Mouse (Mus musculus): ENCODE results near the gene B4galnt1. TPM values are rescaled to one million over a fixed set of nuclear protein-coding genes. Genes with fewer than 3 reads are reported as not detected.
A peak's percentile ranks its signal among the peaks of the same experiment; 100 is the strongest.

B4galnt1 gene
- polyA plus RNA-seq, 1 experiment from 2014 or later: 30.2 TPM

DNA sequence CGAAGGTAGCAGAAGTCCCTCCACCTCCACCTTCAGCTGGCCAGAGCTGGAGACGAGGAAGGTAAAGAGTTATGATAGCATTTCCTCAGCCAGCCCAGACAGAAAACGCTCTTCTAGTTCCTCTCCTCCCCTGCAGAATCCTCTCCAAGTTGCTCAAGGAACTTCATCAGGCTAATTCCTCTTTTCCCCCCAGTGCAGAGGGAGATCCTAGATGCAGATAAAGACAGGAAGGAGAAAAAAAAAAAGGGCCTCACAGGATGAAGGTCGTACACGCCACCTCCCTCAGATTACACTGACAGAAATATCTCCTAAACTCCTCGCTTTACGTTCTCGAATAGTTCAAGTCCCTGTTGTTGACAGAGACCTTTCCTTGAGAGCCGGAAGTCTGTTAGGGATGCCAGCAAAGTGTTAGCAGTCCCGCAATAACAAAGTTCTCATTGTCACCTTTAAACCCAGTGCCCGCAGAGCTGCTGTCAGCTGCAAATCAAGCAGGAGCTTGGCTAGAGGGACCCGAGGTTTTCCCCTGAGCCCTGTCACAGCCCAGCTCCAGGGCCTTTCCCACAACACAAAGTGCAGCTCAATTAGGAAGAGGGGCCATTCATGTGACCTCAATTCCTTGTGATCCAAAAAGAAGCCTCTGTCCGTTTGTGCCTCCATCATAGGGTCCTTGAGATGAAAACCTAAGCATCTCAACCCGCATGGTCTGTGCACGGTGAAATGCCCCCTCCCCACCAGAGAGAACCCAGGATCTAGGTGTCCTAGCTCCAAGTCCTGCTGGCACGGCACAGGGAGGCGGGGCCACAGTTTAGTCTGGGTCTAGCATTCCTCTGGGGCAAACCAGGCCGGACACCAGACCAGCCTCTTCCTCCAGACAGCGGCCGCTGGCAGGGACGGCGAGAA lies 29.7 kb downstream of the B4galnt1 start:
- H3K4me3 ChIP-seq (replicated peaks): peak overlapping the region; percentile 92
- peak; percentile 37; the same call in 1 of the 2 replicates for ATAC-seq
- 25% methylated on average over 22 of the region's 22 CpGs for WGBS
- H3K36me3 ChIP-seq: peaks cover 45% of the 10 kb centered on the region
- H3K9me3 ChIP-seq: no peaks in the 10 kb centered on the region
- H3K27me3 ChIP-seq: no peaks in the 10 kb centered on the region
- peaks cover 41% of the 10 kb centered on the region for H3K4me1 ChIP-seq (replicated peaks)
- H3K4me2 ChIP-seq (replicated peaks): peak overlapping the region; percentile 79
- peak overlapping the region; percentile 96 for H3K9ac ChIP-seq (replicated peaks)
- peak overlapping the region; percentile 91 for H3K27ac ChIP-seq

DNA sequence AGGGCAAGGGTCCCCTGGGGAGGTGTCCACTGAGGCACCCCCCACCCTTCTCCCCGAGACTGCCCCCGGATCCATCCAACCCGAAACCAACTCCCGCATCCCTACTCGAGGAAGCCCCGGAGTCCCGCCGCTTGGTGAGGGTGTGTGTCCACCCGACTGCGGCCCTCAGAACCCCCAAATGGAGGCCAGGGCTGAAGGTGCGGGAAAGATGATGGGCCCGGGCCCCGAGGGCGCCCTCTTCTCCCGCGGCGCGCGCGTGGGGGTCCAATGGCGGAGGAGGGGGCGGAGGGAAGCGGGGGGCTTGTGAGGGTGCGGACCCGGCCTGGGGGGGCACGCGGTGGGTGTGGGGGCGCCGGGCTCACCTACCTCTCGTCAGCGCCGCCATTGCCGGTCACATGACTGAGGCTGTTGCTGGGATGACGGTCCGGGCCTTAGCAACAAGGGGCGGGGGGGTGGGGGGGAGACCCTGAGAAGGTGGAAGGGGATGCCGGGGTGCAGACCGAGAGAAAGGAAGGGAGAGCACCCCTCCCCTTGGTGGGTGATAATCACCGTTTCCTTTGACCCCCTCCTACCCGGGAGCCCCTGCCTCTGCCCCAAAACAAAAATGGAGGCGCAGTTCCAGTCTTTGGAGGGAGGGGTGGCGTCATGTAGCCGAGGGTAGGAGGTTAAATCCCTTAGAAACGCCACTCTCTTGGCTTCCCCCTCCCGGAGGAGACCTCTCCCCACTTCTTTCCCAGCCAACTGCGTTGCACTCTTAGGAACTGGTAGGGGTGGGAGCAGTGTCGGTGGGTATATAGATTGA lies 30.5 kb downstream of the B4galnt1 start, which contains the start of gene Dtx3:
Gene Dtx3 (minus strand): TSS at position 401 of the 802 bp plus-strand sequence.
- no peaks in the 10 kb centered on the region for H3K9me3 ChIP-seq
- H3K4me1 ChIP-seq (replicated peaks): peaks cover 33% of the 10 kb centered on the region
- peak within 1 kb of the TSS; percentile 92 for H3K4me3 ChIP-seq (replicated peaks)
- peak within 1 kb of the TSS; percentile 79 for H3K4me2 ChIP-seq (replicated peaks)
- H3K9ac ChIP-seq (replicated peaks): peak within 1 kb of the TSS; percentile 96
- H3K36me3 ChIP-seq: peaks cover 53% of the 10 kb centered on the region
- H3K27ac ChIP-seq: peak within 1 kb of the TSS; percentile 91
- ATAC-seq: peak; percentile 70
- 0% methylated on average over 35 of the region's 47 CpGs for WGBS
- H3K27me3 ChIP-seq: no peaks in the 10 kb centered on the region

DNA sequence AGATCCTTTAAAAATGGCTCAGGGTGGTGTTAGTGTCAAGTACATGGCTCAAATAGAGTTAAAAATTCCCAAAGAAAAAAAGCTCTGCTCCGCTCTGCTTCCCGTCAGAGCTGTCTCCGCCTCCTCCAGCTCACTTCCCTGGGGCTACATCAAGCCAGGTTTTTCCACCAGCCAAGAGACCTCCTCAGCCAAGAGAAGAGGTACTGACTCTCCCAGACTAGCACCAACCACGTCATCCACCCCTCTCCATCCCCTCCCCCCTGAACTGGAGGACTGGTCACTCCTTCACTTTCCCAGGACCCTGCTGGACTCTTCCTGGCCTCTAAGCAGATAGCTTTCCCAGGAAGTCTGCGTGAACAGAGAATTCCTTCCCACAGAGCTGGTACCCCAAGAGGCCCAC lies 31.4 kb downstream of the B4galnt1 start:
- H3K27ac ChIP-seq: peak overlapping the region; percentile 91
- H3K9me3 ChIP-seq: no peaks in the 10 kb centered on the region
- ATAC-seq: peak; percentile 60
- peak overlapping the region; percentile 96 for H3K9ac ChIP-seq (replicated peaks)
- peak overlapping the region; percentile 92 for H3K4me3 ChIP-seq (replicated peaks)
- H3K4me1 ChIP-seq (replicated peaks): peaks cover 30% of the 10 kb centered on the region
- no peaks in the 10 kb centered on the region for H3K27me3 ChIP-seq
- peaks cover 51% of the 10 kb centered on the region for H3K36me3 ChIP-seq
- 6% methylated on average over 5 of the region's 5 CpGs for WGBS
- H3K4me2 ChIP-seq (replicated peaks): peak overlapping the region; percentile 79

DNA sequence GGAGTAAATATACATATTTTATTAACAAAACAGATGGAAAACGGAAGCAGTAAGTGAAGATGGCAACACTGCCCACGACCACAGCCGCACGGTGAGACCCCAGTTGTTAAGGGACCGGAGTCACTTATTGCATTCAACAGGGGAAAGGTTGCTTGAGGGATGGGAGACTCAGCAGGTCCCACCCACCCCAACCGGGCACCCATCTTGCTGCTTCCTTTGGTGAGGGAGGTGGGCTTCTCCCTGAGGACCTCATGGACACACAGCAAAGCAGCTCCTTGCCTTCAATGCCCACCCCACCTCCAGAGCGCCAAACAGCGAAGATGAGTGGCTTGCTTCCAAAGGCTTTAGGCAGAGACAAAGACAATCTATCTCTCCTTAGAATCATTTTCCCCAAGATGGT lies 32.1 kb downstream of the B4galnt1 start:
- Histone ChIP-seq H3K9me3 (no peaks in the 10 kb centered on the region), H3K4me2 (replicated peaks) (no peak overlapping the region), H3K4me3 (replicated peaks) (no peak overlapping the region), H3K27me3 (no peaks in the 10 kb centered on the region), H3K4me1 (replicated peaks) (peaks cover 30% of the 10 kb centered on the region), H3K9ac (replicated peaks) (no peak overlapping the region), H3K36me3 (peaks cover 53% of the 10 kb centered on the region), H3K27ac (no peak overlapping the region)
- ATAC-seq: no peak
- WGBS: 92% methylated on average over 8 of the region's 8 CpGs

DNA sequence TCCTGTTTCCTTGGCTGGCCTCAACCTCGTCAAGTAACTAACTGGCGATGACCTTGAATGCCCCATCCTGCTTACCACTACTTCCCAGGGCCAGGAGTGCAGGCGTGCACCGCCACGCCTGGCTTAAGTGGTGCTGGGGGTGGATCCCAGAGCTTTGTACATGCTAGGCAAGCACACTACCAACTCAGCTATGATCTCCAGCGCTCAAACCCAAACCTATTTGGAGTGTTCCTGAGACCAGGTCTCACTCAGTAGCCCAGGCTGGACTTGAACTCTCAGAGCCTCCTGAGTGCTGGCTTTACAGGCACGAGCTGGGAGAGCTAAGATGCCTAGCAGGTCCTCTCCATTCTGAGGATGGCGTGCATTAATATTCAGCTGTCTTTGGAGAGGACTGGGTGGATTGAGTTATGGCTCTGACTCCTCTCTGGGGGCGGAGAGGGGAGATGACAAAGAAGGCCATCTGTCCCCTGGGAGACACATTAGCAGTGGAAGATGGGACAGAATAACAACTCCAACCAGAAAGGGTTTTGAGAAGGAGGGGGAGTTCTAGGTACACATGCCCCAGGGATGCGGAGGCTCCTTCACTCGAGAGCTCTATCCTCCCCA lies 32.6 kb downstream of the B4galnt1 start:
- no peaks in the 10 kb centered on the region for H3K27me3 ChIP-seq
- no peak for ATAC-seq
- no peak overlapping the region for H3K4me3 ChIP-seq (replicated peaks)
- no peak overlapping the region for H3K9ac ChIP-seq (replicated peaks)
- H3K36me3 ChIP-seq: peaks cover 53% of the 10 kb centered on the region
- H3K4me1 ChIP-seq (replicated peaks): peaks cover 30% of the 10 kb centered on the region
- WGBS: 92% methylated on average over 11 of the region's 11 CpGs
- H3K27ac ChIP-seq: no peak overlapping the region
- H3K4me2 ChIP-seq (replicated peaks): no peak overlapping the region
- H3K9me3 ChIP-seq: no peaks in the 10 kb centered on the region

DNA sequence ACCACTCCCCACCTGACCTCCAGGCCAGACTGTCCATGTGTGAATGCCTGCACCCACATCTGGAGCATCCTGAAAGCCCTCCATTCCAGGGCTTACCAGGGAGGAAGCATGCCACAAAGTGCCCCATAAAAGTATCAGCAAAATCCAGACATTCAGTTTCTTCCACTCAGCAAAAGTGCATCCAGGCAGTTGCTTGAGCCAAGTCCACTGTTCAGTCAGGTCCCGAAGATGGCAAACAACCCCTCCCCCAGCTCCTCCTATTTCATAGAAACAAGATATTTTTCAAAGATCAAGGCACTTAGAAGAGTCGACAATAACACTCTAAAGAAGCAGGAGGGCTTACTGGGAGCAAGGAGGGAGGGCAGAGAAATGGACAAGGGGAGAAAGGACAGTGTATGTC lies 33.5 kb downstream of the B4galnt1 start:
- Histone ChIP-seq H3K4me3 (replicated peaks) (no peak overlapping the region), H3K9ac (replicated peaks) (no peak overlapping the region), H3K27me3 (no peaks in the 10 kb centered on the region), H3K9me3 (no peaks in the 10 kb centered on the region), H3K36me3 (peaks cover 56% of the 10 kb centered on the region), H3K4me2 (replicated peaks) (no peak overlapping the region), H3K4me1 (replicated peaks) (peaks cover 23% of the 10 kb centered on the region), H3K27ac (no peak overlapping the region)
- no peak for ATAC-seq
- WGBS: 76% methylated on average over 2 of the region's 2 CpGs

DNA sequence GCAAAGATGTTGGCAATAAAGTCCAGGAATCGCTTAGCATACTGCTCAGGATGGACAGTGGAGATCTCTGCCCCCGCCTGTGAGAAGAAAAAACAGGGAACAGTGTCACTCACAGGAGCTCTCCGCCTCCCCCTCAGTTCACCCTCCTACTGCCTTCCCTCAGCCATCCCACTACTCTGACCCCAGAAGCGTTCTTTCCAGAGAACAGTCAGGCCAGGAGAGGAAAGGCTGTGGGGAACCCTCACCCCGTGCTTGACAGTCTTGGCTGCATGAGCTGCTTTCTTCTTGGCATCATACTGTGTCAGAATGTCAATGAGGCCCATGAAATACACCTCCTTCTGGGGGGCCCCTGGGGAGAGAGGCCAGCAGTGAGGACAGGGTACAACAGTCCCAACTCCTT lies 34.0 kb downstream of the B4galnt1 start:
- no peaks in the 10 kb centered on the region for H3K27me3 ChIP-seq
- no peak overlapping the region for H3K4me2 ChIP-seq (replicated peaks)
- H3K9ac ChIP-seq (replicated peaks): no peak overlapping the region
- ATAC-seq: no peak
- H3K27ac ChIP-seq: no peak overlapping the region
- peaks cover 61% of the 10 kb centered on the region for H3K36me3 ChIP-seq
- WGBS: 77% methylated on average over 5 of the region's 5 CpGs
- no peaks in the 10 kb centered on the region for H3K9me3 ChIP-seq
- H3K4me1 ChIP-seq (replicated peaks): peaks cover 21% of the 10 kb centered on the region
- no peak overlapping the region for H3K4me3 ChIP-seq (replicated peaks)

DNA sequence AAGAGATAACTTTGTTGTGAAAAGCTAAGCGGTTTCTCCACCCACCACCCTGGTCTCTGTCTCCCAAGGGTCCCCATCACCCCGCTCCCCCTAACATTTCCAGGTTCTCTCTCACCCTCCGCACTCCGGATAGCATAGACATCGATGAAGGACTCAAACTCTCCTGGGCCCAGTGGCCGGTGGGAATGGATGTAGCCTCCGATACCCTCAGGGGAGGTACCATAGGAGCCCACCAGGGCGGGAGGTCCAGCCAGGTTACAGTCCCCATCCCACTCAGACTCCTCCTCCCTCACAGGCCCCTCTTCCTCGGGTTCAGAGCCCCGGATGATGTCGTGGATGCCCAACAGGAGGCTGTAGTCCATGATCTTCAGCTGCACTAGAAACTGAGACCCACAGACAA lies 34.4 kb downstream of the B4galnt1 start:
- Histone ChIP-seq H3K27me3 (no peaks in the 10 kb centered on the region), H3K4me2 (replicated peaks) (no peak overlapping the region), H3K9ac (replicated peaks) (no peak overlapping the region), H3K4me1 (replicated peaks) (peaks cover 17% of the 10 kb centered on the region), H3K9me3 (no peaks in the 10 kb centered on the region), H3K36me3 (peaks cover 65% of the 10 kb centered on the region), H3K4me3 (replicated peaks) (no peak overlapping the region), H3K27ac (no peak overlapping the region)
- ATAC-seq: no peak
- 86% methylated on average over 11 of the region's 11 CpGs for WGBS

DNA sequence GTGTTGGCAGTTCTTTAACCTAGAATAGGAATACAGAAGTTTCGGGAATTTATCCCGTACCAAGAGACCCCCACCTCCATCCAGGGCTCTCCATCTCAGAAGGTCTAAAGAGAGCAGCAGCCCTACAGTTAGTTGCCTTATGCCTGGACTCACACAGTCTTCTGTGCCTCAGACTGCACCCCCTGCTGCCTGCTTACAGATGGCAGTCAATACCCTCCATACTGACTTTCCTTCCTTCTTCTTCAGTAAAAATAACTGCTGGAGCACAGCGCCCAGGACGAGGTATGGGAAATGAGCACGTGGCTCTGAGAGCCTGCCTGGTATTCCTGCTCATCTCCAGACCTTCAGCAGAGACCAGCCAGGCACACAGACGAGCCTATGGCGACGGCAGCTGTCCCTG lies 35.3 kb downstream of the B4galnt1 start:
- H3K4me2 ChIP-seq (replicated peaks): no peak overlapping the region
- H3K27me3 ChIP-seq: no peaks in the 10 kb centered on the region
- 86% methylated on average over 8 of the region's 8 CpGs for WGBS
- no peak overlapping the region for H3K4me3 ChIP-seq (replicated peaks)
- no peak for ATAC-seq
- H3K9me3 ChIP-seq: no peaks in the 10 kb centered on the region
- peaks cover 73% of the 10 kb centered on the region for H3K36me3 ChIP-seq
- H3K27ac ChIP-seq: no peak overlapping the region
- peaks cover 10% of the 10 kb centered on the region for H3K4me1 ChIP-seq (replicated peaks)
- H3K9ac ChIP-seq (replicated peaks): no peak overlapping the region

DNA sequence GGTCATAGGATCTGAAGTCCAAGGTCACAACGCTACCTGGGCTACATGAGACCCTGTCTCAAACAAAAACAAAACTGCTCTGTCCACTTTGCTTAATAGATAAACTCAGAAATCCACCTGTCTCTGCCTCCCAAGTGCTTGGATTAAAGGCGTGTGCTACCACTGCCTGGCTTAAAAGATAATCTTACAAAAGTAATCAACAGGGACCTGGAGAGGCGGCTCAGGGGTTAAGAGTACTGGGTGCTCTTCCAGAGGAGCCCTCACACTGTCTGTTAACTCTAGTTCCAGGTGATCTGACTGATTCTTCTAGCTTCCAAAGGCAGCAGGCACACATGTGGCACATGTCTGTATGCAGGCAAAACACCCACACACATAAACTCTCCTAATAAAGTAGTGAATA lies 38.1 kb downstream of the B4galnt1 start:
- 90% methylated on average over 3 of the region's 3 CpGs for WGBS
- H3K36me3 ChIP-seq: peaks cover 95% of the 10 kb centered on the region

DNA sequence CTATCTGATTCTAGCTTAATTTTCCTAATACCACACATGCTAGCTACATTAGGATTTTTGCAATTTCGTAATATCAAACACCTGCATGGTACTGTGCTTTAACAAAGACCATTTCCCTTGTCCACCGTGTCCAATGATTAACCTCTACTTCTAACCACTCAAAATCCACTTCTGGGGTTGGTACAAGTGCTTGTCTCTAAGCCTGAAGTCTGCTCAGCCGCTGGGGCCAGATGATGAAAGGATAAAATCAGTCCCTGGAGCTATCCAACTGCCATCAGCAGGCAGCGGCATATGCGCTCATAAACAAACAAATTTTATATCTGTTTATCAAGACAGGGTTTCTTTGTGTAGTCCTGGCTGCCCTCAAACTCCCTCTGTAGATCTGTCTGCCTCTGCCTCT lies 39.6 kb downstream of the B4galnt1 start:
- no peaks in the 10 kb centered on the region for H3K27me3 ChIP-seq
- H3K9ac ChIP-seq (replicated peaks): no peak overlapping the region
- peaks cover under 1% of the 10 kb centered on the region for H3K4me1 ChIP-seq (replicated peaks)
- no peaks in the 10 kb centered on the region for H3K9me3 ChIP-seq
- H3K36me3 ChIP-seq: peaks cover 87% of the 10 kb centered on the region
- no peak overlapping the region for H3K27ac ChIP-seq
- no peak for ATAC-seq
- 92% methylated on average over 5 of the region's 5 CpGs for WGBS
- H3K4me3 ChIP-seq (replicated peaks): no peak overlapping the region
- H3K4me2 ChIP-seq (replicated peaks): no peak overlapping the region

More for the DNA sequence above, 38.1 kb downstream of the B4galnt1 start:
- no peaks in the 10 kb centered on the region for H3K9me3 ChIP-seq
- no peak for ATAC-seq
- H3K27me3 ChIP-seq: no peaks in the 10 kb centered on the region
- H3K9ac ChIP-seq (replicated peaks): no peak overlapping the region
- no peak overlapping the region for H3K27ac ChIP-seq
- no peak overlapping the region for H3K4me2 ChIP-seq (replicated peaks)
- H3K4me3 ChIP-seq (replicated peaks): no peak overlapping the region
- no peaks in the 10 kb centered on the region for H3K4me1 ChIP-seq (replicated peaks)

DNA sequence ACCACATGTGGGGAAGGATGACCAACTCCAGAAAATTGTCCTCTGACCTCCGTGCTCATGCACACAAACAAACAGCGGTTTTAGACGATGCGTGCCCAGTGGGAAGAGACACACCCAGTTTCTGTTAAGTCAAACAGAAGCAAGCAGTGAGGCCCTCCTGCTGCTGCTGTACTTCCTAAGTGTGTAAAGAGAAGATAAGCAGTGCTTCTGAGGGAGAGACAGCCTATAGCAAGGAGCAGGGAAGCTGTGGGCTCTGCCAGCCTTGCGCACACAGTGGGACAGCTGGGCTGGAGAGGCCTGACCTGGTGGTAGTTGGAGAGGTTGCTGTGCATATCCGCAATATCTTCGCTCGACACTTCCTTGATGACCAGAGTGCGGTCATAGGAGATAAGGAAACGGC lies 40.3 kb downstream of the B4galnt1 start:
- Histone ChIP-seq H3K36me3 (peaks cover 79% of the 10 kb centered on the region), H3K4me2 (replicated peaks) (no peak overlapping the region), H3K4me3 (replicated peaks) (no peak overlapping the region), H3K9ac (replicated peaks) (no peak overlapping the region), H3K27me3 (no peaks in the 10 kb centered on the region), H3K27ac (no peak overlapping the region), H3K9me3 (no peaks in the 10 kb centered on the region), H3K4me1 (replicated peaks) (peaks cover 9% of the 10 kb centered on the region)
- ATAC-seq: no peak
- WGBS: 90% methylated on average over 10 of the region's 10 CpGs
